Mouse (Mus musculus) spleen, adult 2 months (tissue): ENCODE data around the gene Ube2t.

ENCODE experiments used
- CTCF ChIP-seq: fragments of 200-500 bp; IDR thresholded peaks from 2 replicates; pipeline ENCODE4 v1.5.1; 2011; ENCODE audit warnings: mild to moderate bottlenecking, inconsistent platforms; ENCODE audit not compliant: insufficient read depth, insufficient read length, insufficient replicate concordance; ENCODE audit errors: extremely low read depth
- POLR2A ChIP-seq: fragments of 200-500 bp; IDR thresholded peaks from 2 replicates; pipeline ENCODE4 v1.6.1; 2011; ENCODE audit warnings: low read depth, low read length, inconsistent platforms

- TF ChIP-seq POLR2A (no peak), CTCF (no peak)
Measured at GRCm38 (mm10) chr1:135021936-135022335, 59.6 kb downstream of the Ube2t start.
